Mouse (Mus musculus) ES-E14 (cell line): ENCODE results near the gene Tshz2.

ENCODE experiments used
- CHD2 ChIP-seq: IDR thresholded peaks from 2 replicates; pipeline ENCODE4 v1.6.1; 2014; ENCODE audit warnings: mild to moderate bottlenecking, low read depth, low read length, inconsistent platforms
- HCFC1 ChIP-seq: IDR thresholded peaks from 2 replicates; pipeline ENCODE4 v1.6.1; 2012; ENCODE audit warnings: low read length, inconsistent platforms, borderline replicate concordance; ENCODE audit not compliant: insufficient read depth

DNA sequence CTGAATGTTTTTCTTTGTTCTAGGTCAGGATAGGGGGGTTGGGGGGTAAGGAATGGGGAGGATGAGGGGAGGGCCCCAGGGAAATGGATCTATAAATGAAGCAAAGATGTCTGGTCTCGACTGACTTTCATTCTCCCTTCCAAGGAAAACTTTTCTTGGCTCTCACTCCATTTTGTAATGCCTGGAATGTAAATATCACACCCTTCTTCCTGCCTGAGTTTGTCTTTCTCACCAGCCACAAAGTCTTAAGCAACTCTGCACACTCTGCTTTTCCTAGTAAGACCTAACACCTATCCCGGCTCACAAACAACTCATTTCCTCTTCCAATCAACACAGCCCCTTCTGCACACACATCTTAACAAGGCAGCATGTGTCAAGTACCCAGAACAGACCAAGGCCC is 25.0 kb upstream of the Tshz2 start:
- TF ChIP-seq CHD2 (no peak), HCFC1 (no peak)
